Mouse (Mus musculus) neutrophil, adult 65 days (primary cell): ENCODE results near the gene Slc38a11. TPM values are rescaled to one million over a fixed set of nuclear protein-coding genes. Genes with fewer than 3 reads are reported as not detected.

Experiments used
- total RNA-seq: library from RNA; stranded (reverse); gene quantifications from 2 replicates; pipeline ENCODE4 v1.2.4, GENCODE M21; 2023

Gene Slc38a11
- not detected in 2 replicates for total RNA-seq

DNA sequence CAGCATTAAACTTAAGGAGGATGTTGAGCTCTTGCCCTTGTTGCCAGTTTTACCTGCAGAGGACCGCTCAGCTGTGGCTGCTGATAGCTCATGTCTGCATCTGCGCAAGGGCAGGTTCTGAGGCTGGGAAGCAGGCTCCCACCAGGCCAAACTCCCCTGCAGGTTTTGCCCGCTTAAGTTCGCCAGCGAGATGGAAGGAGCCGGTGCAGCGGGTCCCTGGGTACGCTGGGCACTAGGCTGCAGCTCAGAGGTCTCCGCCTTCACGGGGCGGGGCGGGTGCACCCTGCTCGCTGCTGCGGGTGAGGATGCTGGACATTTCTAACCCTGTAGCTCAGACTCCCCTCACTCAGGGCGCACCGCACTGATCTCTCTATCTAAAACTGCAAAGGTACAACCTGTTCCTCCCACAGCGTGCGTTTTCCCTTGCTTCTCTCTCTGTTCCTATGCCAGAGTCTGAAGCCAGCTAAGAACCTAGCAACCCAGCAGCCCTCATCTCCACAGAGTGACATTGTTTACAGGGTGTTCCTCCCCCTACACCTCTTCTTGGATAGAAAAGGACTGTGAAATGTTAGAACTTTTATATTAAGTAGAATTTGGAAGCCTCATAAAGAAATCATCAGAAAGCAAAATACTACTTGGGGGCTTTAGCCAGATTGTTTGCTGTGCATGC is at the start of gene Slc38a11:
Gene Slc38a11 (minus strand): TSS at position 207 of the 670 bp plus-strand sequence.

Other genes starting within 250 kb of the Slc38a11 start
- gene Cobll1, start 124.6 kb downstream of the Slc38a11 start, total RNA-seq, result 0.38 and 0.82 TPM in 2 replicates
- not detected in 2 replicates for gene Scn3a, start 203.6 kb upstream of the Slc38a11 start, total RNA-seq